Mouse (Mus musculus): ENCODE measurements around the gene Senp8.
"Not testable (repeated sequence)": the region's sequence is repeated elsewhere in the genome, so short reads cannot be mapped to it uniquely, and the experiment has no call there.

Gene Senp8

GRCm38 (mm10) chr9:59750267-59751065 is at the start of gene Senp8, which contains the start of gene Myo9a:
Gene Senp8 (minus strand): TSS chr9:59750710.
Gene Myo9a (plus strand): TSS chr9:59750896.
- DNase-seq (ENCODE audit: low spot score in 2 of 2), result peak; percentile 97 to 99

DNA sequence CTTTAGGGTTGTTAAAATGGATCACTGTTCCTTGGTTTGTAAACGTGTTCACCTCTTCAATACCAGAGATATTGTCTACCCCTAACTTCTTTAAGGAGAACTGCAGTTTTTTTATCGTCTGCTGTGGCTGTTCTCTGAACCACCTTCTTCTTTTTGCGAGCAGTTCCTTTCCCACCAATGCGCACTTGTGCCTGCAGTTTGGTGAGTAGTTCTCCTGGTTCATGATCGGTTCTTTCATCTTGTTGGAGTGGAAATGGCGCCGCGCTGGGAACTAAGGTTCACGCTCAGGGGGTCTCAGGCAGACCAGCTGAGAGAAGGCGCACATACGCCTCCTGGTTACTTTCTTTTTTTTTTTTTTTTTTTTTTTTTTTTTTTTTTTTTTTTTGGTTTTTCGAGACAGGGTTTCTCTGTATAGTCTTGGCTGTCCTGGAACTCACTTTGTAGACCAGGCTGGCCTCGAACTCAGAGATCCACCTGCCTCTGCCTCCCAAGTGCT is 16.5 kb upstream of the Senp8 start:
- DNase-seq (ENCODE audit: low spot score in 2 of 2), result not testable (repeated sequence)

DNA sequence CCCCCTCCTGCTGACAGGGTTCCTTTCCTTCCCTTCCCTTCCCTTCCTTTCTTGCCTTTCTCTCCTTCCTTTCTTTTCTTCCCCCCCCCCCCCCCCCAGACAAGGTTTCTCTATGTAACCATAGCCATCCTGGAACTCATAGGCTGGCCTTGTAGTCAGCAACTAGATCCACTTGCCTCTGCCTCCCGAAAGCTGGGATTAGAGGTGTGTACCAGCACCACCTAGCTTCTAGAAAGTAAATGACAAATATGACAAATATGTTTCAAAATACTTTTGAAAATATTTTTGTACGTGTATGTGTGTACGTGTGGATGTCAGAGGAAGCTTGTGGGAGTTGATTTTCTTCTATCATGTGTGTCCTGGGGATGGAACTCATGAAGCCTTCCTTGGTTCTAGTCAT is 10.0 kb upstream of the Senp8 start:
- DNase-seq (ENCODE audit: low spot score in 2 of 2), result no peak

- not testable (repeated sequence) for DNase-seq (ENCODE audit: low spot score in 2 of 2)
Observed at GRCm38 (mm10) chr9:59757016-59757415, 6.5 kb upstream of the Senp8 start.

DNA sequence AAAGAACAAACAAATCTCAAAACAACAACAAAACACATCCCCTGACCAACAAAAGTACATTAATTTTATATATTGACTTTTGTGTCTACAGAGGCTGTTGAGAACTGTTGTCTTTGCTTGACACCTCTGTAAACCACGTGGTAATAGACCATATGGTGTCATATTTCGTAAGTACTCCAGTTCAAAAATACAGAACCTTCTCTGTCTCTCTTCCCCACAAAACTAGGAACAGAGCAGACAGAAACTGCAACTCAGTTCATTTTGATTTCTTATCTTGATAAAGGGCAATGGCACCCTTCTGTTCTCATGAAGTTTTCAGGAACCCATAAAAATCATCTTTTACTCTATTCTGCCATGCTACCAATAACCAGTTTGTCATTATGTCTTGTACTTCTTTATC is 4.7 kb upstream of the Senp8 start:
- no peak for DNase-seq (ENCODE audit: low spot score in 2 of 2)

- DNase-seq (ENCODE audit: low spot score in 2 of 2), result no peak
Observed at GRCm38 (mm10) chr9:59751966-59752365, 1.5 kb upstream of the Senp8 start.

- peak in 1 of 2 experiments; percentile 67 for DNase-seq (ENCODE audit: low spot score in 2 of 2)
Observed at GRCm38 (mm10) chr9:59751066-59751581, 614 bp upstream of the Senp8 start.

- no peak for DNase-seq (ENCODE audit: low spot score in 2 of 2)
Observed at GRCm38 (mm10) chr9:59749581-59750265, 787 bp downstream of the Senp8 start.

- no peak for DNase-seq (ENCODE audit: low spot score in 2 of 2)
Observed at GRCm38 (mm10) chr9:59748969-59749368, 1.5 kb downstream of the Senp8 start.

DNA sequence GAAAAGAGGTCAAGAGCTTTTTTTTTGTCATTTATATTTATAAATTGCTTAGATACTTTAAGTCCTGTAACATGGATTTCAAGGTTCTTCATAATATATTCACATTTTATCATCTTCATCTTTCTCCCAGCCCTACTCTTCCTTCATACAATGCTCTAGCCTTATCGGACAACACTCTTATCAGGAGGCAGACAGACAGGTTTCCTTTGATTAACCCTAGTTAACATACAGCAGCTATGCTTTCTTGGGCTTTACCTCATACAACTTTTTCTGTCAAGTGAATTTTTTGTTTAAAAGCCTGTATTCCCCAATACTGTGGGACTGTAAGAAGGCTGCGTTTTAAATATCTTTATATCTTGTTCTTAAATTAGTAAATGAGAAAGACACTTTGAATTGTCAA is 2.1 kb downstream of the Senp8 start:
- no peak for DNase-seq (ENCODE audit: low spot score in 2 of 2)

DNA sequence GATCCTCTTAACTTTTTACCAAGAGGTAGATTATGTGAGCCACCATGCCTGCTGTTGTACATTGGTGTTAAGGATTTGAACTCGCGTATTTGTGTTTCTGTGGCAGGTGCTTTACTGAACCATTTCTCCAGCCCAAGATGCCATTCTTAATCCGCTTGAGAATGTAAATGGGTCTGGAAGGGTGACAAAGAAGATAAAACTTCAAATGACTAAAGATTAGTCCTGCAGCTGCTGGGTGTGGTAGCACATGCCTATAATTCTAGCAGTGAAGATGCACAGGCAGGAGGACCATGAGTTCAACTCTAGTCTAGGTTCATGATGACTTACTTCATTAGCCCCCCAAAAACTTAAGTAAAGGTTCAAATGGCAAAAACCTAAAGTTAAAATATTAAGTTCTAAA is 6.6 kb downstream of the Senp8 start:
- no peak for DNase-seq (ENCODE audit: low spot score in 2 of 2)

- DNase-seq (ENCODE audit: low spot score in 2 of 2), result no peak
Observed at GRCm38 (mm10) chr9:59740593-59740992, 9.9 kb downstream of the Senp8 start.

DNA sequence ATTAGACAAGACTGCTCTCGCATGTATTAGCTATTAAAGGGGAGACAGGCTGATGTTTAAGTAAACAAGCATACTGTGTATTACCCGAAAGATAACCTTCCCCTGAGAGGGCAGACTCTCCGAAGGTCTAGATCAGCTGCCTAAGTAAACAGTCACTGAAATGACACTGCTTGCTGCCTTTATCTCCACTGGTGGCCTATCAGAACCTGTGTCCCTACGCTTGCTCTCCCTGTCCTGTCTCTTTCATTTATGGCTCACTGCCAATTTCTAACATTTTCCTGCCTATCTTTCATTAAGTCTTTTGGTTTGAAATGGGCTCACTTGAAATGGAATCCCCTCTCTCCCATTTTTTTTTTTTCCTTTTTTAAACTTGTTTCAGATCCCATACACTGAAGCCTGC is 15.1 kb downstream of the Senp8 start:
- DNase-seq (ENCODE audit: low spot score in 2 of 2), result no peak

DNA sequence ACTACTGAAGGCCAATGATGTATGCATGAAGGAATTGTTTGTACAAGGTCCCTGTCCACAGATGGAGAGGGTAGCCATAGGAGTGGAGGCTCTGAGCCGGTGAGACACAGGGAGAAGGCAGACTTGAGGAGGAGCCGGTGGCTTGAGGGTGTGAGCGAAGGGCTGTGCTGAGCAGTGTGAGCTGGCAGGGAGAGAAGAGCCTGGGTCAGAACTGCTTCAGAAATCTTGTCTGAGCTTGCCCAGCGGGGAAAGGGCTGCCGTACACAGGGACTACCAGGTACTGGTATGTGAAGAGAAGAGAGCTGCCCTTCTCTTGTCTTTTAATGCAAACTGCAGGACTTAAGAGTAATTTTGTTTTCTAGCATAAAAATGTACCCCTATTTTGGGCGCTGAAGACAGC is 17.4 kb downstream of the Senp8 start:
- no peak for DNase-seq (ENCODE audit: low spot score in 2 of 2)

DNA sequence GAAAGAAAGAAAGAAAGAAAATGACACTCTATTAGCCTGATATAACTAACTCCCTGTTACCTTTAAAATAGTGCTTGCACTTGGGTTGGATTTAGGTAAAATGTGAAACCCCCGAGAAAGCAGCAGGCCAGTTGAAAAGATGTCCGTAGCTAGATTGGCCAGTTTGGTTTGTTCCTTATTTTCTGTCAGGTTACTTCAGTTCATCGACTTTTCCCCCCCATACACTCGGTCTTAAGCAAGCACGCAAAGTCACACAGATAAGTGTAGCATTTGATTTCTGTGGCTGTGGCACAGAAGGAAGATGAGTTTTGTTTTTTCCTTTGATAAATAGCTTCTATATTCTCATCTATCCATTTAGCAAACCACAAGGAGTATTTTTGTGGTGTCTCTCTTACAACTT is 19.4 kb downstream of the Senp8 start:
- no peak for DNase-seq (ENCODE audit: low spot score in 2 of 2)

DNA sequence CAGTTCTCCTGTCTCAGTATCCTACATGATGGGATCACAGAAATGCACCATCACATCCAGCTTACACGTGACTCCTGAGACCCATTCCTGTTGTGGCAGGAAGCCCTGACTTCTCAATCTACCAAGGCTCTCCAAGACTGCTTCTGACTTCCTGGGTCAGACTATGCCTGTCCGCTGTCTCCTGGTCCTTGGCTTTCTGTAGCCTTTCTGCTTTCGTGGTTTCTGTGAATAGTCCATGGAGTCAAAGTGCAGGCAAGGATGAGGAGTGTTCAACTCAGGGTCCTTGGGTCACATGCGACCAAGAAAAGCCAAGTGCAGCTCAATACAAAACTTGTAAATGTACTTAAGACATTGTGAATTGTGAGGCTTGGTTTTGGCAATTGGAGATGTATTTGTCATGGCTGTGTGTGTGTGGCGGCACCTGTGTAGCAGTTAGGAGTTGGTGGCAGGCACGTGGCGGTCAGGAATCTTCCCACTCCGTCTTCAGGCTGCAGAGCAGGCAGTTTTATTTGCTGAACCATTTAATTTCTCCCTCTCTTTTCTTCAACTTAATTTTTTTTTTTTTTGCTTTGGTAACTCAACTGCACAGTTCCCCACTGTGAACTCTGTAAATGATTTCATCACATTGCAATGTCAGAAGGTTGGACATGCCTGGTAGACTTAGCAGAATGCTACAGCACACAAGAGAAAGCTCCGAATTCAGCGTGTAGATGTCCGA is 22.8 kb downstream of the Senp8 start:
- no peak for DNase-seq (ENCODE audit: low spot score in 2 of 2)

- DNase-seq (ENCODE audit: low spot score in 2 of 2), result no peak
Observed at GRCm38 (mm10) chr9:59725515-59725914, 25.0 kb downstream of the Senp8 start.

- DNase-seq (ENCODE audit: low spot score in 2 of 2), result peak; percentile 17 to 32
Observed at GRCm38 (mm10) chr9:59723791-59724442, 26.6 kb downstream of the Senp8 start.

GRCm38 (mm10) chr9:59723096-59723657 is 27.3 kb downstream of the Senp8 start:
- peak; percentile 50 to 58 for DNase-seq (ENCODE audit: low spot score in 2 of 2)

DNA sequence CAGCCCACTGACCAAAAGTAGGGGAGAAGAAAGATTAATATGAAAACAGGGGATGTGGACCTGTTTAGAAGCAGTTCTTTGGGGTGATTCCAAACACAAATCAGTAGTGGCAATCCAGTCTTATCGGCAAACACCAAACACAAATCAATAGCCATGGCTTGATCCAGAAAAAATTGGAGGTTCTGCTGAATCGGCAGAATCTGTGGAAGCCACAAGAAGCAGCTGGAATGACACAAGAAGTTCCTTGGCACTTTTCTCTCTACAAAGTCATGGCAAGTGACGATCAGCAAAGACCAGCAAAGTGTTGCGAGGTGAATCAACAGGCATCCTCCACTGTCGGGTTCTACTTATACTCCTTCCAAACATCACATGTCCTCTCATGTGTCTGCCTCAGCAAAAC is 29.4 kb downstream of the Senp8 start:
- no peak for DNase-seq (ENCODE audit: low spot score in 2 of 2)

DNA sequence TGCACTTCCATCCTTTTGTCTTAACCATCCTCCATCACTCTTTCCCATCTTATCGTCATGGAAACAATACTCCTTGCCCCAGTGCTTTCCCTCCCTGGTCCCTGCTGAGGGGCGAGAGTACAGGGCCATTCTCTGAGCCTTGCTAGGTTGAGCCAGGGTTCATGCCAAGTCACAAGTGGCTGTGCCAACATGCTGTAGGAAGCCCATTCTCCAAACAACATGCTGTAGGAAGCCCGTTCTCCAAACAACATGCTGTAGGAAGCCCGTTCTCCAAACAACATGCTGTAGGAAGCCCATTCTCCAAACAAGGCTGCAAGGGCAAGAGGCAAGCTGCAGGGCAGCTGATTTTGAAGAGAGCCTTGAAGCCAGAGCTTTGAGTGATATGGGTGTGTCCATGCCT is 32.3 kb downstream of the Senp8 start:
- no peak for DNase-seq (ENCODE audit: low spot score in 2 of 2)
